Mouse (Mus musculus) granulocyte monocyte progenitor cell, adult 5-6 weeks (primary cell): Measurements from ENCODE around the gene P4ha2. TPM values are rescaled to one million over a fixed set of nuclear protein-coding genes. Genes with fewer than 3 reads are reported as not detected.

ENCODE experiments used
- ATAC-seq: replicated peaks from 2 replicates; pipeline ENCODE4 v1.8.0; 2016; ENCODE audit warnings: mild to moderate bottlenecking, moderate TSS enrichment, inconsistent platforms; ENCODE audit not compliant: poor library complexity, severe bottlenecking
- total RNA-seq, 2 experiments: library from RNA; stranded (forward) in 1 of 2; stranded (reverse) in 1 of 2; fragments of 200-712, 200-1000 nt in 1 of 2; fragments of >200 nt in 1 of 2; fragmentation: Nextera tagmentation in 1 of 2; gene quantifications; 2 replicates each; pipeline ENCODE4 v1.2.3; 2014 to 2017

P4ha2 gene
- total RNA-seq, 2 experiments from 2014 or later, result not detected

DNA sequence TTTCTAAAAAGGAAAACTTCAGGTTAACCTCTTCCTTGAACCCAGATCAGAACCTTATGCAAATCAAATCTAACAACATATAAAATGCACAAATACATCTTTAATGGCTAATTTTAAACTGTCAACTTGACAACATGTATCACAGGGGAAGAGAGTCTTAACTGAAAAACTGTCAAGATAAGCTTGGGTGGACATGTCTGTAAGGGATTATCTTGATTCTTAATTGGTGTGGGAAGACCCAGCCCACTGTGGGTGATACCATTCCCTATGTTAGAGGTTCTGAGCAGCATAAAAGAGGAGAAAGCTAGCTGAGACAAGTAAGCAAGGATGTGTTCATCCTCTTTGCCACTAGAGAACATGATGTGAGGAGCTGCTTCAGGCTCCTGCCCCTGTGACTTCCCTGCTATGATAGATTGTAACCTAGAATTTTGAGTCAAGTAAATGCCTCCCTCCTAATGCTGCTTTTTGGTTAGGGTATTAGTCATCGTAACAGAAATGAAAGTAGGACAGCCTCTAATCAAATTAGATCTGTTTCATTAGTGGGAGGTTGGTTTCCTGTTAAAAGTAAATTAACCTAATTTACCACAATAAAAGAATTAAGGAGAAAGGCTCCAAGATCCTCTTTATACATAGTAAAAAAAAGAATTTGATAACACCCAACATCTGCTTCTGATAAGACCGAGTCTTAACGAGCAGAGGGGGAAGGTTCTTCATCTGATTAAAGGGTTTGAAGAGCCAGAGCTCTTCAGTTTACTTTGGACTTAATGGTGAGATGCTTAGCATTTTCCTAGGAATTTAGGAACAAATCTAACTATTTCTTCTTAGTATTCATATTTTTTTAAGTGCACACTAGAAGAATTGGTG, 69.8 kb downstream of the P4ha2 start:
- no peak for ATAC-seq

DNA sequence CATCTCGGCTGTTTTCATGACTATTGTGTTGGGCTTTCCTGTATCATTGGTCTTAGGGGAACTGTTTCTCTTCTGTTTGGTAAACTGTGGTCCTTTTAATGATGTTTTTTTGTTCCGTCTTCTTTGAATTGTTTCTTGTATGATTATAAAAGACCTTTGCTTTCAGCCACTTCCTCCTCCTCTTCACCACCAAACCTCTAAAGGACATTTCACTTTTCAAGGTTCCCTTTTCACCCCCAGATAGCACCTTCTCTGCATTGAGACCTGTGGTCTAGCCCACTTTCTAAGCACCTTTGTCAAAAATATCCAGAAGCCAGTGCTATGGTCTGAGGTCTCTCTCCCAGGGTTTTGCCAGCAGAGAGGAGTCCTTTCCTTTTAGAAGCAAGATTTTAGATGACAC, 71.3 kb downstream of the P4ha2 start:
- ATAC-seq, result peak; percentile 56

DNA sequence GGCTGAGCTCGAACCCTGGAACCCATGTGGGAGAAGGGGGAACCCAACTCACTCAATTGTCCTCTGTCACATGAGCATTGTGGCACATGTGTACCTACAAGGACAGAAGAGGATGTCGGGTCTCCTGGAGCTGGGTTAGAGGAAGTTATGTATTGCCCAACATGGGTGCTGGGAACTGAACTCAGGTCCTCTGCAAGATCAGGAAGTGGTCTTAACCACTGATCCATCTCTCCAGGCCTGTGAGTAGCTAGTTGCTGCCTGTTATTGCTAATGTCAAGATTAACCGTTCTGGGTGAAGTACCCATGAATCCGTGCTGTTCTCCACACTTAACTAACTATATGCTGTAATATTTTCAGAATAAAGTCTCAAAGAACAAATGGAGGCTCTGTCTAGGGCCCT, 74.3 kb downstream of the P4ha2 start:
- ATAC-seq, result peak; percentile 35; the same call in 1 of the 2 replicates

DNA sequence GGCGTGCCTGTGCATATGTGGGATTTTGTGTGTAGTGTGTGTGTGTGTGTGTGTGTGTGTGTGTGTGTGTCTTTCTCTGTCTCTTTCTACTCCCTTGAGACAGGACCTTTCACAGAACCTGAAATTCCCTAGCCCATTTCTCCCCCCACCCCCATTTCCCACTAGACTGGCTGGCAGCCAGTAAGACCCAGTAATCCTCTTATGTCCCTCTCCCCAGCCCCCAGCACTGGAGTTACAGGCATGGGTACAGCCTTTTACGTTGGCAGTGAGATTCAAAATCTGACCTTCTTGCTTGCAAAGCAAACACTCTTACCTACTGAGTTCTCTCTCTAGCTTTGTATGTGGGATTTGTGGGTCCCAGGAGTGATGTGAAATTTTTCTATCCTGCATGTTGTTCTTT, 75.0 kb downstream of the P4ha2 start:
- no peak for ATAC-seq

Other genes starting within 250 kb of the P4ha2 start
- 5.6 and 6.5 TPM in 2 replicates for gene Gm12216, start 240.8 kb upstream of the P4ha2 start, total RNA-seq (2014; fragmentation: Nextera tagmentation)
- gene Gm12216, start 240.8 kb upstream of the P4ha2 start, total RNA-seq (2017), result 1.1 TPM in 1 of 2 replicates, not detected in the other
- gene Slc22a5, start 208.4 kb upstream of the P4ha2 start, total RNA-seq (2014; fragmentation: Nextera tagmentation), result 10.2 and 10.3 TPM in 2 replicates
- gene Slc22a5, start 208.4 kb upstream of the P4ha2 start, total RNA-seq (2017), result 8.7 and 13.3 TPM in 2 replicates
- 1.1 and 2.9 TPM in 2 replicates for gene Slc22a21, start 119.8 kb upstream of the P4ha2 start, total RNA-seq (2014; fragmentation: Nextera tagmentation)
- 0.88 and 2.3 TPM in 2 replicates for gene Slc22a21, start 119.8 kb upstream of the P4ha2 start, total RNA-seq (2017)
- 20.0 and 36.7 TPM in 2 replicates for gene Slc22a4, start 72.0 kb upstream of the P4ha2 start, total RNA-seq (2014; fragmentation: Nextera tagmentation)
- 19.6 and 21.0 TPM in 2 replicates for gene Slc22a4, start 72.0 kb upstream of the P4ha2 start, total RNA-seq (2017)
- 0.70 and 4.5 TPM in 2 replicates for gene Pdlim4, start 31.1 kb upstream of the P4ha2 start, total RNA-seq (2014; fragmentation: Nextera tagmentation)
- 0.47 TPM in 1 of 2 replicates, not detected in the other for gene Pdlim4, start 31.1 kb upstream of the P4ha2 start, total RNA-seq (2017)
- not detected in 2 replicates for gene Csf2, start 149.6 kb downstream of the P4ha2 start, total RNA-seq (2014; fragmentation: Nextera tagmentation)
- gene Csf2, start 149.6 kb downstream of the P4ha2 start, total RNA-seq (2017), result not detected in 2 replicates
- not detected in 2 replicates for gene Il3, start 167.2 kb downstream of the P4ha2 start, total RNA-seq (2014; fragmentation: Nextera tagmentation)
- not detected in 2 replicates for gene Il3, start 167.2 kb downstream of the P4ha2 start, total RNA-seq (2017)
- not detected in 2 replicates for gene Acsl6, start 203.7 kb downstream of the P4ha2 start, total RNA-seq (2014; fragmentation: Nextera tagmentation)
- not detected in 2 replicates for gene Acsl6, start 203.7 kb downstream of the P4ha2 start, total RNA-seq (2017)